Mouse (Mus musculus): ENCODE results near the gene Col11a1. TPM values are rescaled to one million over a fixed set of nuclear protein-coding genes. Genes with fewer than 3 reads are reported as not detected.

Gene Col11a1
- 43.6 and 58.2 TPM in 2 replicates for polyA plus RNA-seq (2016; fragmentation: Nextera tagmentation; extraction: Ambion mirVana)

GRCm38 (mm10) chr3:114029971-114030635 is at the start of gene Col11a1:
Gene Col11a1, plus strand, starts transcription at chr3:114030540.
- Histone ChIP-seq H3K9me3 (no peaks in the 10 kb centered on the region), H3K9ac (replicated peaks) (peak within 1 kb of the TSS; percentile 67), H3K4me3 (replicated peaks) (peak within 1 kb of the TSS; percentile 56), H3K27me3 (no peaks in the 10 kb centered on the region), H3K4me1 (replicated peaks) (peaks cover 15% of the 10 kb centered on the region), H3K27ac (peak within 1 kb of the TSS; percentile 90), H3K36me3 (no peaks in the 10 kb centered on the region), H3K4me2 (peak within 1 kb of the TSS; percentile 76)
- under 1% methylated on average over 19 of the region's 19 CpGs for WGBS
- ATAC-seq (ENCODE audit: insufficient number of reproducible peaks, insufficient read depth, low FRiP score, low TSS enrichment, low read depth): peak; percentile 99

- Histone ChIP-seq H3K27me3 (no peaks in the 10 kb centered on the region), H3K36me3 (no peaks in the 10 kb centered on the region), H3K4me1 (replicated peaks) (no peaks in the 10 kb centered on the region), H3K9ac (replicated peaks) (no peak overlapping the region), H3K4me3 (replicated peaks) (no peak overlapping the region), H3K4me2 (no peak overlapping the region), H3K9me3 (no peaks in the 10 kb centered on the region), H3K27ac (no peak overlapping the region)
- 82% methylated on average over 6 of the region's 6 CpGs for WGBS
- ATAC-seq (ENCODE audit: insufficient number of reproducible peaks, insufficient read depth, low FRiP score, low TSS enrichment, low read depth): no peak
Observed at GRCm38 (mm10) chr3:113990936-113991335, 39.4 kb upstream of the Col11a1 start.

- no peak for ATAC-seq (ENCODE audit: insufficient number of reproducible peaks, insufficient read depth, low FRiP score, low TSS enrichment, low read depth)
- H3K27ac ChIP-seq: peak overlapping the region; percentile 90
- no peaks in the 10 kb centered on the region for H3K36me3 ChIP-seq
- H3K9ac ChIP-seq (replicated peaks): peak overlapping the region; percentile 67
- H3K4me1 ChIP-seq (replicated peaks): peaks cover 15% of the 10 kb centered on the region
- peak overlapping the region; percentile 76 for H3K4me2 ChIP-seq
- H3K27me3 ChIP-seq: no peaks in the 10 kb centered on the region
- H3K9me3 ChIP-seq: no peaks in the 10 kb centered on the region
- H3K4me3 ChIP-seq (replicated peaks): peak overlapping the region; percentile 56
- 0% methylated on average over 9 of the region's 9 CpGs for WGBS
Observed at GRCm38 (mm10) chr3:114030886-114031285, 546 bp downstream of the Col11a1 start.

GRCm38 (mm10) chr3:114031351-114032213 is 1.2 kb downstream of the Col11a1 start:
- Histone ChIP-seq H3K9me3 (no peaks in the 10 kb centered on the region), H3K27me3 (no peaks in the 10 kb centered on the region), H3K4me1 (replicated peaks) (peaks cover 15% of the 10 kb centered on the region), H3K27ac (peak overlapping the region; percentile 90), H3K9ac (replicated peaks) (peak overlapping the region; percentile 67), H3K36me3 (no peaks in the 10 kb centered on the region), H3K4me3 (replicated peaks) (peak overlapping the region; percentile 56), H3K4me2 (peak overlapping the region; percentile 76)
- under 1% methylated on average over 21 of the region's 21 CpGs for WGBS
- ATAC-seq (ENCODE audit: insufficient number of reproducible peaks, insufficient read depth, low FRiP score, low TSS enrichment, low read depth): peak; percentile 49; the same call in 1 of the 2 replicates

GRCm38 (mm10) chr3:114032333-114032732 is 2.0 kb downstream of the Col11a1 start:
- no peaks in the 10 kb centered on the region for H3K27me3 ChIP-seq
- no peak for ATAC-seq (ENCODE audit: insufficient number of reproducible peaks, insufficient read depth, low FRiP score, low TSS enrichment, low read depth)
- H3K9ac ChIP-seq (replicated peaks): peak overlapping the region; percentile 67
- H3K4me2 ChIP-seq: peak overlapping the region; percentile 76
- peak overlapping the region; percentile 56 for H3K4me3 ChIP-seq (replicated peaks)
- no peaks in the 10 kb centered on the region for H3K36me3 ChIP-seq
- H3K27ac ChIP-seq: peak overlapping the region; percentile 90
- peaks cover 15% of the 10 kb centered on the region for H3K4me1 ChIP-seq (replicated peaks)
- 8% methylated on average over 4 of the region's 4 CpGs for WGBS
- H3K9me3 ChIP-seq: no peaks in the 10 kb centered on the region

GRCm38 (mm10) chr3:114052406-114052805 is 22.1 kb downstream of the Col11a1 start:
- Histone ChIP-seq H3K9ac (replicated peaks) (no peak overlapping the region), H3K4me3 (replicated peaks) (no peak overlapping the region), H3K9me3 (no peaks in the 10 kb centered on the region), H3K4me2 (no peak overlapping the region), H3K36me3 (no peaks in the 10 kb centered on the region), H3K27ac (no peak overlapping the region), H3K27me3 (no peaks in the 10 kb centered on the region), H3K4me1 (replicated peaks) (no peaks in the 10 kb centered on the region)
- no peak for ATAC-seq (ENCODE audit: insufficient number of reproducible peaks, insufficient read depth, low FRiP score, low TSS enrichment, low read depth)

- no peak for ATAC-seq (ENCODE audit: insufficient number of reproducible peaks, insufficient read depth, low FRiP score, low TSS enrichment, low read depth)
- WGBS: 53% methylated on average over 3 of the region's 3 CpGs
- Histone ChIP-seq H3K9ac (replicated peaks) (no peak overlapping the region), H3K36me3 (no peaks in the 10 kb centered on the region), H3K27ac (no peak overlapping the region), H3K4me3 (replicated peaks) (no peak overlapping the region), H3K27me3 (no peaks in the 10 kb centered on the region), H3K9me3 (no peaks in the 10 kb centered on the region), H3K4me2 (no peak overlapping the region), H3K4me1 (replicated peaks) (no peaks in the 10 kb centered on the region)
Observed at GRCm38 (mm10) chr3:114053501-114053900, 23.2 kb downstream of the Col11a1 start.

- no peak overlapping the region for H3K4me2 ChIP-seq
- H3K36me3 ChIP-seq: peaks cover 25% of the 10 kb centered on the region
- 63% methylated on average over 4 of the region's 4 CpGs for WGBS
- no peak overlapping the region for H3K9ac ChIP-seq (replicated peaks)
- peaks cover 3% of the 10 kb centered on the region; the same call in 1 of the 2 replicates for H3K4me1 ChIP-seq (replicated peaks)
- H3K4me3 ChIP-seq (replicated peaks): no peak overlapping the region
- H3K27me3 ChIP-seq: no peaks in the 10 kb centered on the region
- 0 out of 2 replicates have a peak overlapping the region, but pooled peaks have one; percentile 56 for H3K27ac ChIP-seq
- H3K9me3 ChIP-seq: no peaks in the 10 kb centered on the region
- ATAC-seq (ENCODE audit: insufficient number of reproducible peaks, insufficient read depth, low FRiP score, low TSS enrichment, low read depth): no peak
Observed at GRCm38 (mm10) chr3:114065123-114065522, 34.8 kb downstream of the Col11a1 start.

- Histone ChIP-seq H3K4me3 (replicated peaks) (no peak overlapping the region), H3K4me1 (replicated peaks) (peaks cover 3% of the 10 kb centered on the region; the same call in 1 of the 2 replicates), H3K36me3 (peaks cover 25% of the 10 kb centered on the region), H3K27me3 (no peaks in the 10 kb centered on the region), H3K9ac (replicated peaks) (no peak overlapping the region), H3K4me2 (no peak overlapping the region), H3K9me3 (no peaks in the 10 kb centered on the region), H3K27ac (peak overlapping the region; percentile 56; the same call in 1 of the 2 replicates)
- ATAC-seq (ENCODE audit: insufficient number of reproducible peaks, insufficient read depth, low FRiP score, low TSS enrichment, low read depth): no peak; the same call in 1 of the 2 replicates
- 46% methylated on average over 4 of the region's 4 CpGs for WGBS
Observed at GRCm38 (mm10) chr3:114065587-114065986, 35.2 kb downstream of the Col11a1 start.

- no peak for ATAC-seq (ENCODE audit: insufficient number of reproducible peaks, insufficient read depth, low FRiP score, low TSS enrichment, low read depth)
- Histone ChIP-seq H3K4me3 (replicated peaks) (no peak overlapping the region), H3K27ac (no peak overlapping the region), H3K27me3 (no peaks in the 10 kb centered on the region), H3K4me1 (replicated peaks) (no peaks in the 10 kb centered on the region), H3K9me3 (no peaks in the 10 kb centered on the region), H3K9ac (replicated peaks) (no peak overlapping the region), H3K36me3 (peaks cover 24% of the 10 kb centered on the region), H3K4me2 (no peak overlapping the region)
- 68% methylated on average over 7 of the region's 7 CpGs for WGBS
Observed at GRCm38 (mm10) chr3:114099335-114099734, 69.0 kb downstream of the Col11a1 start.

- Histone ChIP-seq H3K4me2 (no peak overlapping the region), H3K4me1 (replicated peaks) (no peaks in the 10 kb centered on the region), H3K9ac (replicated peaks) (no peak overlapping the region), H3K4me3 (replicated peaks) (no peak overlapping the region), H3K27ac (no peak overlapping the region), H3K36me3 (peaks cover 23% of the 10 kb centered on the region), H3K9me3 (no peaks in the 10 kb centered on the region), H3K27me3 (no peaks in the 10 kb centered on the region)
- ATAC-seq (ENCODE audit: insufficient number of reproducible peaks, insufficient read depth, low FRiP score, low TSS enrichment, low read depth): no peak
- 28% methylated on average over 7 of the region's 7 CpGs for WGBS
Observed at GRCm38 (mm10) chr3:114107099-114107498, 76.8 kb downstream of the Col11a1 start.
